Mouse (Mus musculus): ENCODE data around the gene 9330159F19Rik.

GRCm38 (mm10) chr10:29175656-29176055, 35.8 kb upstream of the 9330159F19Rik start:
- TF ChIP-seq CTCF (IDR thresholded peaks at IDR 0.05; ENCODE audit: insufficient read depth, low read length) (no peak), POLR2A (IDR thresholded peaks at IDR 0.05; ENCODE audit: borderline replicate concordance, extremely low read depth, low read depth, low read length) (no peak)
